Mouse (Mus musculus) stomach, embryonic 16.5 days (tissue): ENCODE data around the gene Adgrg5. TPM values are rescaled to one million over a fixed set of nuclear protein-coding genes. Genes with fewer than 3 reads are reported as not detected.

ENCODE experiments used
- ATAC-seq: fragments of 200-750 bp; cut with Nextera tagmentation; 2 replicates; pipeline ENCODE4 v1.8.0; 2017; ENCODE audit warnings: moderate number of reproducible peaks, moderate TSS enrichment; ENCODE audit not compliant: insufficient read depth, low FRiP score
- H3K27ac ChIP-seq: fragments of 300-500 bp; sonication (generic); 2 replicates; pipeline ENCODE4 v1.5.1; 2014; ENCODE audit warnings: low read length
- H3K27me3 ChIP-seq: fragments of 300-500 bp; sonication (generic); 2 replicates; pipeline ENCODE4 v1.6.1; 2014; ENCODE audit warnings: low read length, control low read depth, mixed read lengths; ENCODE audit not compliant: control insufficient read depth, insufficient read depth
- H3K36me3 ChIP-seq: fragments of 300-500 bp; sonication (generic); 2 replicates; pipeline ENCODE4 v1.6.1; 2014; ENCODE audit warnings: low read length; ENCODE audit not compliant: control insufficient read depth, insufficient read depth
- H3K4me1 ChIP-seq: fragments of 300-500 bp; sonication (generic); 2 replicates; pipeline ENCODE4 v1.6.1; 2014; ENCODE audit warnings: low read length, control low read depth, mixed read lengths; ENCODE audit not compliant: control insufficient read depth, insufficient read depth
- H3K4me2 ChIP-seq: fragments of 300-500 bp; sonication (generic); 2 replicates; pipeline ENCODE4 v1.6.1; 2014; ENCODE audit warnings: low read depth, low read length, mixed read lengths
- H3K4me3 ChIP-seq: fragments of 300-500 bp; sonication (generic); replicated peaks from 2 replicates; pipeline ENCODE4 v1.5.1; 2014; ENCODE audit warnings: mild to moderate bottlenecking, low read length
- H3K9ac ChIP-seq: fragments of 300-500 bp; sonication (generic); 2 replicates; pipeline ENCODE4 v1.6.1; 2014; ENCODE audit warnings: low read length
- H3K9me3 ChIP-seq: fragments of 300-500 bp; sonication (generic); replicated peaks from 2 replicates; pipeline ENCODE4 v1.6.1; 2016; ENCODE audit warnings: low read length, control low read depth; ENCODE audit not compliant: control insufficient read depth
- WGBS: fragments of 180-500 bp; shearing (Covaris S2); extraction: QIAGEN DNeasy Blood & Tissue Kit; methylation state at CpG from one replicate; pipeline ENCODE4 v1.1.7; 2014; 5-methylcytosine and 5-hydroxymethylcytosine counted together
- polyA plus RNA-seq: library from polyadenylated mRNA; unstranded; fragments of >200 nt; fragmentation: Nextera tagmentation; extraction: Ambion mirVana; gene quantifications from 2 replicates; pipeline ENCODE4 v1.2.1, GENCODE M21; 2015

Gene Adgrg5
- polyA plus RNA-seq, 1 experiment from 2014 or later = 0.45 TPM

- no peaks in the 10 kb centered on the region for H3K36me3 ChIP-seq
- no peak overlapping the region for H3K27ac ChIP-seq
- WGBS = 57% methylated on average over 7 of the region's 7 CpGs
- ATAC-seq = no peak
- H3K27me3 ChIP-seq = no peaks in the 10 kb centered on the region
- no peaks in the 10 kb centered on the region for H3K9me3 ChIP-seq
- H3K4me1 ChIP-seq = peaks cover 56% of the 10 kb centered on the region
- H3K9ac ChIP-seq = no peak overlapping the region
- no peak overlapping the region for H3K4me2 ChIP-seq
- H3K4me3 ChIP-seq = no peak overlapping the region
Measured at GRCm38 (mm10) chr8:94981848-94982247, 58.4 kb downstream of the Adgrg5 start.

GRCm38 (mm10) chr8:94983146-94983545 is 59.7 kb downstream of the Adgrg5 start:
- no peak overlapping the region for H3K4me3 ChIP-seq
- no peaks in the 10 kb centered on the region for H3K36me3 ChIP-seq
- H3K27ac ChIP-seq = peak overlapping the region; percentile 33; the same call in 1 of the 2 replicates
- WGBS = 17% methylated on average over 5 of the region's 5 CpGs
- H3K9me3 ChIP-seq = no peaks in the 10 kb centered on the region
- peaks cover 59% of the 10 kb centered on the region for H3K4me1 ChIP-seq
- ATAC-seq = no peak
- H3K9ac ChIP-seq = no peak overlapping the region
- no peak overlapping the region for H3K4me2 ChIP-seq
- no peaks in the 10 kb centered on the region for H3K27me3 ChIP-seq

- peak overlapping the region; percentile 40; the same call in 1 of the 2 replicates for H3K9ac ChIP-seq
- H3K4me3 ChIP-seq = no peak overlapping the region; the same call in 1 of the 2 replicates
- peak overlapping the region; percentile 9; the same call in 1 of the 2 replicates for H3K27ac ChIP-seq
- ATAC-seq = peak; percentile 75
- peak overlapping the region; percentile 16 for H3K4me2 ChIP-seq
- no peaks in the 10 kb centered on the region for H3K36me3 ChIP-seq
- H3K4me1 ChIP-seq = peaks cover 59% of the 10 kb centered on the region
- 18% methylated on average over 10 of the region's 10 CpGs for WGBS
- H3K27me3 ChIP-seq = no peaks in the 10 kb centered on the region
- H3K9me3 ChIP-seq = no peaks in the 10 kb centered on the region
Measured at GRCm38 (mm10) chr8:94983881-94984516, 60.5 kb downstream of the Adgrg5 start.

- peak overlapping the region; percentile 40 for H3K9ac ChIP-seq
- H3K4me3 ChIP-seq = no peak overlapping the region; the same call in 1 of the 2 replicates
- no peaks in the 10 kb centered on the region for H3K27me3 ChIP-seq
- H3K36me3 ChIP-seq = no peaks in the 10 kb centered on the region
- H3K27ac ChIP-seq = no peak overlapping the region
- H3K9me3 ChIP-seq = no peaks in the 10 kb centered on the region
- ATAC-seq = no peak
- H3K4me2 ChIP-seq = no peak overlapping the region
- H3K4me1 ChIP-seq = peaks cover 64% of the 10 kb centered on the region
- 70% methylated on average over 6 of the region's 6 CpGs for WGBS
Measured at GRCm38 (mm10) chr8:94985023-94985422, 61.5 kb downstream of the Adgrg5 start.

- H3K9me3 ChIP-seq = no peaks in the 10 kb centered on the region
- WGBS = 41% methylated on average over 5 of the region's 5 CpGs
- no peak overlapping the region for H3K4me3 ChIP-seq
- no peak overlapping the region for H3K4me2 ChIP-seq
- H3K9ac ChIP-seq = no peak overlapping the region
- no peaks in the 10 kb centered on the region for H3K27me3 ChIP-seq
- H3K4me1 ChIP-seq = peaks cover 67% of the 10 kb centered on the region
- no peaks in the 10 kb centered on the region for H3K36me3 ChIP-seq
- peak overlapping the region; percentile 19; the same call in 1 of the 2 replicates for H3K27ac ChIP-seq
- ATAC-seq = no peak
Measured at GRCm38 (mm10) chr8:94986676-94987075, 63.2 kb downstream of the Adgrg5 start.

GRCm38 (mm10) chr8:94987553-94987952 is 64.1 kb downstream of the Adgrg5 start:
- Histone ChIP-seq H3K36me3 (no peaks in the 10 kb centered on the region), H3K4me3 (no peak overlapping the region), H3K9me3 (no peaks in the 10 kb centered on the region), H3K9ac (no peak overlapping the region), H3K27ac (no peak overlapping the region), H3K4me1 (peaks cover 69% of the 10 kb centered on the region), H3K4me2 (no peak overlapping the region), H3K27me3 (no peaks in the 10 kb centered on the region)
- no peak for ATAC-seq
- 67% methylated on average over 7 of the region's 7 CpGs for WGBS

- WGBS = 68% methylated on average over 6 of the region's 6 CpGs
- peaks cover 69% of the 10 kb centered on the region for H3K4me1 ChIP-seq
- no peak for ATAC-seq
Measured at GRCm38 (mm10) chr8:94988619-94989018, 65.1 kb downstream of the Adgrg5 start.

GRCm38 (mm10) chr8:94989711-94990110 is 66.2 kb downstream of the Adgrg5 start:
- no peak for ATAC-seq
- H3K9ac ChIP-seq = no peak overlapping the region
- no peak overlapping the region for H3K27ac ChIP-seq
- H3K4me3 ChIP-seq = no peak overlapping the region
- 84% methylated on average over 4 of the region's 4 CpGs for whole genome bisulfite sequencing
- no peaks in the 10 kb centered on the region for H3K27me3 ChIP-seq
- no peak overlapping the region for H3K4me2 ChIP-seq
- H3K4me1 ChIP-seq = peaks cover 63% of the 10 kb centered on the region
- H3K36me3 ChIP-seq = no peaks in the 10 kb centered on the region
- no peaks in the 10 kb centered on the region for H3K9me3 ChIP-seq

More at GRCm38 (mm10) chr8:94988619-94989018, 65.1 kb downstream of the Adgrg5 start:
- Histone ChIP-seq H3K27me3 (no peaks in the 10 kb centered on the region), H3K36me3 (no peaks in the 10 kb centered on the region), H3K9me3 (no peaks in the 10 kb centered on the region), H3K27ac (no peak overlapping the region), H3K4me2 (no peak overlapping the region), H3K4me3 (no peak overlapping the region), H3K9ac (no peak overlapping the region)

- no peaks in the 10 kb centered on the region for H3K27me3 ChIP-seq
- 0 out of 2 replicates have a peak, but pooled peaks have one; percentile 26 for ATAC-seq
- no peaks in the 10 kb centered on the region for H3K9me3 ChIP-seq
- H3K27ac ChIP-seq = 0 out of 2 replicates have a peak overlapping the region, but pooled peaks have one; percentile 35
- no peak overlapping the region for H3K9ac ChIP-seq
- peaks cover 54% of the 10 kb centered on the region for H3K4me1 ChIP-seq
- no peaks in the 10 kb centered on the region for H3K36me3 ChIP-seq
- H3K4me2 ChIP-seq = no peak overlapping the region
- WGBS = 47% methylated on average over 11 of the region's 11 CpGs
- H3K4me3 ChIP-seq = no peak overlapping the region
Measured at GRCm38 (mm10) chr8:94990598-94991453, 67.3 kb downstream of the Adgrg5 start.
